8 mouse cellular contexts compared by ENCODE assay signal in the genomic region with DNA sequence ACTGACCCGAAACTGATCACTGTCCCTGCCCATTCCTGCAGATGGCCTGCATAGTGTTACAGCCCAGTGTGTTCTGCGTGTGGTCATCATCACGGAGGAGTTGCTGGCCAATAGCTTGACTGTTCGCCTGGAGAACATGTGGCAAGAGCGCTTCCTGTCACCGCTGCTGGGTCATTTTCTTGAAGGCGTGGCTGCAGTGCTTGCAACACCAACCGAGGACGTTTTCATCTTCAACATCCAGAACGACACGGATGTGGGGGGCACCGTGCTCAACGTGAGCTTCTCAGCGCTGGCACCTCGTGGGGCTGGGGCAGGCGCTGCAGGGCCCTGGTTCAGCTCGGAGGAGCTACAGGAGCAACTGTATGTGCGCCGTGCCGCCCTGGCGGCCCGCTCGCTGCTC. TPM values are rescaled to one million over a fixed set of nuclear protein-coding genes. Genes with fewer than 3 reads are reported as not detected.
DNase-seq lines count a peak whose midpoint lies in the region; ATAC-seq lines count a peak whose summit lies in the region.

No protein-coding gene starts in this region.

- no peaks in the 10 kb centered on the region for H3K36me3 ChIP-seq in kidney, embryonic 16.5 days (ENCODE audit: insufficient read depth, low read length)
- peaks cover 34% of the 10 kb centered on the region for H3K36me3 ChIP-seq in forebrain, embryonic 10.5 days (replicated peaks)
- H3K36me3 ChIP-seq in liver, embryonic 12.5 days = no peaks in the 10 kb centered on the region
- H3K36me3 ChIP-seq in neural tube, embryonic 13.5 days = peaks cover 83% of the 10 kb centered on the region

- H3K4me3 ChIP-seq in kidney, embryonic 16.5 days (ENCODE audit: low read length) = peak overlapping the region; percentile 51
- H3K4me3 ChIP-seq in forebrain, embryonic 10.5 days = peak overlapping the region; percentile 64
- peak overlapping the region; percentile 59 for H3K4me3 ChIP-seq in liver, embryonic 12.5 days
- H3K4me3 ChIP-seq in neural tube, embryonic 13.5 days = peak overlapping the region; percentile 38

- peaks cover 67% of the 10 kb centered on the region for H3K27me3 ChIP-seq in kidney, embryonic 16.5 days (ENCODE audit: insufficient read depth, low read length)
- H3K27me3 ChIP-seq in forebrain, embryonic 10.5 days (ENCODE audit: poor library complexity, severe bottlenecking) = peaks cover 85% of the 10 kb centered on the region
- H3K27me3 ChIP-seq in liver, embryonic 12.5 days (replicated peaks) = peaks cover 88% of the 10 kb centered on the region
- peaks cover 61% of the 10 kb centered on the region for H3K27me3 ChIP-seq in neural tube, embryonic 13.5 days

- H3K9ac ChIP-seq in kidney, embryonic 16.5 days (replicated peaks; ENCODE audit: low read length) = no peak overlapping the region
- no peak overlapping the region for H3K9ac ChIP-seq in liver, embryonic 12.5 days
- H3K9ac ChIP-seq in neural tube, embryonic 13.5 days = peak overlapping the region; percentile 49

- 4% methylated on average over 23 of the region's 23 CpGs for WGBS in kidney, embryonic 16.5 days
- WGBS in forebrain, embryonic 10.5 days = 8% methylated on average over 23 of the region's 23 CpGs
- WGBS in liver, embryonic 12.5 days (ENCODE audit: insufficient replicate concordance) = 6% methylated on average over 23 of the region's 23 CpGs
- WGBS in neural tube, embryonic 13.5 days = 8% methylated on average over 23 of the region's 23 CpGs

- no peaks in the 10 kb centered on the region for H3K9me3 ChIP-seq in kidney, embryonic 16.5 days (ENCODE audit: low read length)
- no peaks in the 10 kb centered on the region for H3K9me3 ChIP-seq in forebrain, embryonic 10.5 days
- no peaks in the 10 kb centered on the region for H3K9me3 ChIP-seq in liver, embryonic 12.5 days (replicated peaks)
- H3K9me3 ChIP-seq in neural tube, embryonic 13.5 days = no peaks in the 10 kb centered on the region

- no peak for DNase-seq in kidney, postnatal 4 days
- no peak for DNase-seq in forebrain, embryonic 10.5 days (ENCODE audit: extremely low spot score, low spot score)
- no peak for DNase-seq in urinary bladder, postnatal 14 days (ENCODE audit: low spot score)
- DNase-seq in spleen, postnatal 36 days (ENCODE audit: low spot score in 2 of 2) = no peak

- ATAC-seq in kidney, embryonic 16.5 days (ENCODE audit: low FRiP score, low TSS enrichment) = peak; percentile 4; the same call in 1 of the 2 replicates
- no peak for ATAC-seq in liver, embryonic 12.5 days
- ATAC-seq in neural tube, embryonic 13.5 days (ENCODE audit: low read depth) = no peak
- ATAC-seq in inflammation-experienced regulatory T-cells, adult 6 months = no peak

- peak overlapping the region; percentile 72 for H3K4me2 ChIP-seq in kidney, embryonic 16.5 days (replicated peaks; ENCODE audit: low read depth, low read length)
- peak overlapping the region; percentile 93 for H3K4me2 ChIP-seq in liver, embryonic 12.5 days
- H3K4me2 ChIP-seq in neural tube, embryonic 13.5 days = peak overlapping the region; percentile 74

- H3K4me1 ChIP-seq in kidney, embryonic 16.5 days (ENCODE audit: insufficient read depth, low read length) = peaks cover 18% of the 10 kb centered on the region
- H3K4me1 ChIP-seq in forebrain, embryonic 10.5 days = peaks cover 32% of the 10 kb centered on the region
- peaks cover 27% of the 10 kb centered on the region for H3K4me1 ChIP-seq in liver, embryonic 12.5 days
- H3K4me1 ChIP-seq in neural tube, embryonic 13.5 days (replicated peaks) = peaks cover 66% of the 10 kb centered on the region

- H3K27ac ChIP-seq in kidney, embryonic 16.5 days (ENCODE audit: low read length) = no peak overlapping the region
- H3K27ac ChIP-seq in forebrain, embryonic 10.5 days = no peak overlapping the region
- no peak overlapping the region for H3K27ac ChIP-seq in liver, embryonic 12.5 days
- H3K27ac ChIP-seq in neural tube, embryonic 13.5 days (replicated peaks) = no peak overlapping the region

RNA-seq across cellular contexts. Expression of a gene that starts 5.5 kb away (rescaled TPM):
- polyA plus RNA-seq in kidney, embryonic 16.5 days (2015; fragmentation: Nextera tagmentation; extraction: Ambion mirVana) = 0.12 and 0.26 TPM in 2 replicates
- polyA plus RNA-seq in forebrain, embryonic 10.5 days (2016; fragmentation: Nextera tagmentation; extraction: Ambion mirVana) = 1.5 and 2.1 TPM in 2 replicates
- 0.13 and 0.15 TPM in 2 replicates for polyA plus RNA-seq in liver, embryonic 12.5 days (2016; fragmentation: Nextera tagmentation; extraction: Ambion mirVana)
- 12.1 and 12.2 TPM in 2 replicates for polyA plus RNA-seq in neural tube, embryonic 13.5 days (2015; fragmentation: Nextera tagmentation; extraction: Ambion mirVana)
- not detected for polyA plus RNA-seq in inflammation-experienced regulatory T-cells, adult 6 months (2017; shearing (Covaris generic))

RNA-seq across cellular contexts. Expression of a gene that starts 21.4 kb away (rescaled TPM):
- 14.4 and 15.3 TPM in 2 replicates for polyA plus RNA-seq in kidney, embryonic 16.5 days (2015; fragmentation: Nextera tagmentation; extraction: Ambion mirVana)
- 11.5 and 11.6 TPM in 2 replicates for polyA plus RNA-seq in forebrain, embryonic 10.5 days (2016; fragmentation: Nextera tagmentation; extraction: Ambion mirVana)
- 6.9 and 9.0 TPM in 2 replicates for polyA plus RNA-seq in liver, embryonic 12.5 days (2016; fragmentation: Nextera tagmentation; extraction: Ambion mirVana)
- polyA plus RNA-seq in neural tube, embryonic 13.5 days (2015; fragmentation: Nextera tagmentation; extraction: Ambion mirVana) = 12.7 and 13.5 TPM in 2 replicates
- polyA plus RNA-seq in inflammation-experienced regulatory T-cells, adult 6 months (2017; shearing (Covaris generic)) = 10 to 100 TPM in 1 of 3 experiments, 1 to 10 TPM in 2; 7.3 to 12.6 (median 8.2) TPM

RNA-seq across cellular contexts. Expression of a gene that starts 23.5 kb away (rescaled TPM):
- 17.7 and 23.6 TPM in 2 replicates for polyA plus RNA-seq in kidney, embryonic 16.5 days (2015; fragmentation: Nextera tagmentation; extraction: Ambion mirVana)
- polyA plus RNA-seq in forebrain, embryonic 10.5 days (2016; fragmentation: Nextera tagmentation; extraction: Ambion mirVana) = 14.1 and 18.8 TPM in 2 replicates
- polyA plus RNA-seq in liver, embryonic 12.5 days (2016; fragmentation: Nextera tagmentation; extraction: Ambion mirVana) = 5.6 and 9.1 TPM in 2 replicates
- 20.7 and 23.9 TPM in 2 replicates for polyA plus RNA-seq in neural tube, embryonic 13.5 days (2015; fragmentation: Nextera tagmentation; extraction: Ambion mirVana)
- polyA plus RNA-seq in inflammation-experienced regulatory T-cells, adult 6 months (2017; shearing (Covaris generic)) = 1 to 10 TPM; 6.0 to 7.1 (median 6.8) TPM

RNA-seq across cellular contexts. Expression of a gene that starts 48.0 kb away (rescaled TPM):
- polyA plus RNA-seq in kidney, embryonic 16.5 days (2015; fragmentation: Nextera tagmentation; extraction: Ambion mirVana) = 100 and 109 TPM in 2 replicates
- 78.3 and 89.3 TPM in 2 replicates for polyA plus RNA-seq in forebrain, embryonic 10.5 days (2016; fragmentation: Nextera tagmentation; extraction: Ambion mirVana)
- polyA plus RNA-seq in liver, embryonic 12.5 days (2016; fragmentation: Nextera tagmentation; extraction: Ambion mirVana) = 15.7 and 20.3 TPM in 2 replicates
- polyA plus RNA-seq in neural tube, embryonic 13.5 days (2015; fragmentation: Nextera tagmentation; extraction: Ambion mirVana) = 183 and 204 TPM in 2 replicates
- polyA plus RNA-seq in inflammation-experienced regulatory T-cells, adult 6 months (2017; shearing (Covaris generic)) = 10 to 100 TPM; 10.9 to 24.0 (median 19.8) TPM
